Mouse (Mus musculus): ENCODE measurements around the gene Bcor.
A peak's percentile ranks its signal among the peaks of the same experiment; 100 is the strongest.

GRCm38 (mm10) chrX:12158244-12158820 lies 1.8 kb downstream of the Bcor start:
- TF ChIP-seq POLR2A (IDR thresholded peaks at IDR 0.05; ENCODE audit: control insufficient read depth in 1 of 2, insufficient read depth in 1 of 2, low read depth in 1 of 2, low read length in 2 of 2, poor library complexity in 1 of 2) (peak; percentile 23 to 24; a peak in 1 of 4 replicates), CTCF (IDR thresholded peaks at IDR 0.05 in 2 of 3, conservative IDR thresholded peaks at IDR 0.05 in 1 of 3; ENCODE audit: control insufficient read depth in 1 of 3, insufficient read depth in 1 of 3, low read depth in 2 of 3, low read length in 3 of 3, poor library complexity in 1 of 3, severe bottlenecking in 1 of 3) (no peak), UBTF (IDR thresholded peaks at IDR 0.05; ENCODE audit: borderline replicate concordance, insufficient read depth, low read depth, low read length) (no peak), POLR2AphosphoS5 (IDR thresholded peaks at IDR 0.05; ENCODE audit: borderline replicate concordance, low read depth, low read length) (no peak), MAFK (IDR thresholded peaks at IDR 0.05; ENCODE audit: borderline replicate concordance, low read depth, low read length) (no peak), TAL1 (IDR thresholded peaks at IDR 0.05; ENCODE audit: low read length) (no peak), GATA1 (IDR thresholded peaks at IDR 0.05; ENCODE audit: low read depth, low read length) (no peak)
